Mouse (Mus musculus): ENCODE data around the gene Pdzd4.

GRCm38 (mm10) chrX:73871474-73871873 is 46.7 kb upstream of the Pdzd4 start:
- TF ChIP-seq CTCF (IDR thresholded peaks at IDR 0.05; ENCODE audit: low read depth) (no peak), EP300 (IDR thresholded peaks at IDR 0.05; ENCODE audit: low read depth) (no peak)

All from liver, embryonic 14.5 days (tissue).